Mouse (Mus musculus) brain, adult 2 months (tissue): ENCODE results near the gene Wbp1.

ENCODE experiments used
- DNase-seq: peaks from one replicate; pipeline ENCODE4 v3.0.0; 2011; ENCODE audit warnings: low read depth, low spot score

Gene Wbp1

GRCm38 (mm10) chr6:83120930-83121862 is at the start of gene Wbp1:
Wbp1 (minus strand) TSS chr6:83121559.
- DNase-seq: peak; percentile 100

GRCm38 (mm10) chr6:83171063-83171462 is 49.7 kb upstream of the Wbp1 start:
- DNase-seq: peak; percentile 68

- DNase-seq: no peak
Observed at GRCm38 (mm10) chr6:83169872-83170271, 48.5 kb upstream of the Wbp1 start.

GRCm38 (mm10) chr6:83166243-83166630 is 44.9 kb upstream of the Wbp1 start:
- DNase-seq: peak; percentile 45

GRCm38 (mm10) chr6:83165607-83166242 is 44.4 kb upstream of the Wbp1 start, which contains the start of gene Dctn1:
Dctn1 (plus strand) TSS chr6:83165920.
- DNase-seq: peak; percentile 98

GRCm38 (mm10) chr6:83165026-83165606 is 43.8 kb upstream of the Wbp1 start:
- DNase-seq: peak; percentile 46

GRCm38 (mm10) chr6:83162701-83163100 is 41.3 kb upstream of the Wbp1 start:
- DNase-seq: peak; percentile 91

- DNase-seq: no peak
Observed at GRCm38 (mm10) chr6:83161921-83162641, 40.7 kb upstream of the Wbp1 start.

GRCm38 (mm10) chr6:83161442-83161841 is 40.1 kb upstream of the Wbp1 start:
- DNase-seq: no peak

- DNase-seq: peak; percentile 81
Observed at GRCm38 (mm10) chr6:83159456-83159855, 38.1 kb upstream of the Wbp1 start.

- peak; percentile 92 for DNase-seq
Observed at GRCm38 (mm10) chr6:83156259-83156684, 34.9 kb upstream of the Wbp1 start, which contains the start of the genes Wdr54 and 1700003E16Rik. Wdr54 (minus strand) TSS chr6:83156397. 1700003E16Rik (plus strand) TSS chr6:83156404.

- DNase-seq: peak; percentile 57
Observed at GRCm38 (mm10) chr6:83155552-83156238, 34.3 kb upstream of the Wbp1 start.

- DNase-seq: no peak
Observed at GRCm38 (mm10) chr6:83153485-83153884, 32.1 kb upstream of the Wbp1 start.

GRCm38 (mm10) chr6:83153038-83153437 is 31.7 kb upstream of the Wbp1 start:
- no peak for DNase-seq

GRCm38 (mm10) chr6:83151721-83152120 is 30.4 kb upstream of the Wbp1 start:
- DNase-seq: no peak

- DNase-seq: no peak
Observed at GRCm38 (mm10) chr6:83147280-83147679, 25.9 kb upstream of the Wbp1 start.

- peak; percentile 55 for DNase-seq
Observed at GRCm38 (mm10) chr6:83145805-83146204, 24.4 kb upstream of the Wbp1 start.

GRCm38 (mm10) chr6:83145209-83145608 is 23.9 kb upstream of the Wbp1 start:
- DNase-seq: peak; percentile 74

- peak; percentile 77 for DNase-seq
Observed at GRCm38 (mm10) chr6:83142886-83143285, 21.5 kb upstream of the Wbp1 start.

GRCm38 (mm10) chr6:83142211-83142731 is 20.9 kb upstream of the Wbp1 start:
- DNase-seq: peak; percentile 77

- DNase-seq: no peak
Observed at GRCm38 (mm10) chr6:83141636-83142035, 20.3 kb upstream of the Wbp1 start.
